Mouse (Mus musculus) adrenal gland, postnatal 4 days (tissue): ENCODE data around the gene Katnal1. TPM values are rescaled to one million over a fixed set of nuclear protein-coding genes. Genes with fewer than 3 reads are reported as not detected.

Experiments used
- DNase-seq, 2 experiments: peaks; one replicate each; pipeline ENCODE4 v3.0.0; 2021 to 2022; ENCODE audit warnings: low spot score in 2 of 2, mixed read lengths in 2 of 2
- long read RNA-seq, 2 experiments: library from polyadenylated mRNA; stranded (forward); transcript quantifications; one replicate each; pipeline ENCODE4 v2.0.0; 2021
- total RNA-seq, 2 experiments: library from RNA; stranded (reverse); gene quantifications; 2 replicates each; pipeline ENCODE4 v1.2.3; 2021

The Katnal1 gene
- total RNA-seq: 10 to 100 TPM; 10.1 to 12.8 TPM
- long read RNA-seq, experiment 1, partial matches to known transcripts: 0 of 1 reads
- long read RNA-seq, experiment 1, other reads (novel, unspliced or antisense): 0 of 1 reads
- long read RNA-seq, experiment 2, partial matches to known transcripts: 1 of 2 reads
- long read RNA-seq, experiment 2, other reads (novel, unspliced or antisense): 1 of 2 reads

GRCm38 (mm10) chr5:148929116-148929449 lies at the start of gene Katnal1:
Gene Katnal1, minus strand, starts transcription at chr5:148929320.
- DNase-seq: no peak

- DNase-seq: no peak
Observed at GRCm38 (mm10) chr5:148978458-148979165, 49.5 kb upstream of the Katnal1 start.

- no peak for DNase-seq
Observed at GRCm38 (mm10) chr5:148977698-148978457, 48.8 kb upstream of the Katnal1 start.

GRCm38 (mm10) chr5:148976876-148977275 lies 47.8 kb upstream of the Katnal1 start:
- DNase-seq: no peak

GRCm38 (mm10) chr5:148975035-148975434 lies 45.9 kb upstream of the Katnal1 start:
- no peak for DNase-seq

DNA sequence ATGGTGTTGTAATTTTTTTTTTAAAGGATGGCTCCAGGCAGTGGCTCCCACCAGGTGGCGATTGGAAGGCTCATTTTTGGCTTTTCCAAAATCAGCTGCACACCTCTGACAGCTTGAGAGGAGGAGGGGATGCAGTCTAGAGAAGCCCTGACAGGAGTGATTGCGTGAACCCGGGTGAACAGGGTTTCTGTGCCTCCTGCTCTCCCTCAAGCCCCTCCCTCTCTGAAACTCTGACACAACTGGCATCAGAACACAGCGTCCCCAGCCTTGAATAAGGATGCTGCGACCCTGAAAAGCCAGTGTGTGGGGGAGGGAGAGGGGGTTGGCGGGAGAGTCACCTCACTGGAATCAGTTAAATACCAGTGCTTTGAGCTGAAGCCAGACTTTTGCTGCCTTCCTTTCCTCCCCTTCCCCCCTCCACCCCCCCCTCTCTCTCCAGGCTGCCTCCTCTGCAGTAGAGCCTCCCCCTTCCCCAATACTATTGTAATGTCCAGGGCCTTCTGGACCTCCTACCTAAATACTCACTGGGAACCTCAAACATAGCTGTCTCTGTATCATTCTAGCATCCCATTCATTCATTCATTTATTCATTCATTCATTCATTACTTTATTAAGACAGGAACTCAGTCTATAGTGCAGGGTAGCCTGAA lies 44.0 kb upstream of the Katnal1 start:
- peak in 1 of 2 experiments; percentile 70 for DNase-seq

DNA sequence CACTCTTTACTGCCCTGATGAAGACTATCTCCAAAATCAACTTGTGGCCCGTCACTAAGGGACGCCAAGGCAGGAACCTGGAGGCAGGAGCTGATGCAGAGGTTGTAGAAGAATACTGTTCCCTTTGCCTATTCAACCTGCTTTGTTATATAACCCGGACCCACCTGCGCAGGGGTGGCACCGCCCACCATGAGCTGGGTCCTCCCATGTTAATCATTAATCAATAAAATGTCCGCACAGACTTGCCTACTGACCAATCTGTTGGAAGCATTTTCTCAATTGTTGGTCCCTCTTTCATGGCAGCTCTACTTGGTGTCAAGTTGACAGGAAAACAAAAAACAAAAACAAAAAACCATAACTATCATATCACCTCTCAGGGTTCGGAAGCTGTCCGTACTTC lies 43.0 kb upstream of the Katnal1 start:
- no peak for DNase-seq

GRCm38 (mm10) chr5:148969648-148970047 lies 40.5 kb upstream of the Katnal1 start:
- no peak for DNase-seq

DNA sequence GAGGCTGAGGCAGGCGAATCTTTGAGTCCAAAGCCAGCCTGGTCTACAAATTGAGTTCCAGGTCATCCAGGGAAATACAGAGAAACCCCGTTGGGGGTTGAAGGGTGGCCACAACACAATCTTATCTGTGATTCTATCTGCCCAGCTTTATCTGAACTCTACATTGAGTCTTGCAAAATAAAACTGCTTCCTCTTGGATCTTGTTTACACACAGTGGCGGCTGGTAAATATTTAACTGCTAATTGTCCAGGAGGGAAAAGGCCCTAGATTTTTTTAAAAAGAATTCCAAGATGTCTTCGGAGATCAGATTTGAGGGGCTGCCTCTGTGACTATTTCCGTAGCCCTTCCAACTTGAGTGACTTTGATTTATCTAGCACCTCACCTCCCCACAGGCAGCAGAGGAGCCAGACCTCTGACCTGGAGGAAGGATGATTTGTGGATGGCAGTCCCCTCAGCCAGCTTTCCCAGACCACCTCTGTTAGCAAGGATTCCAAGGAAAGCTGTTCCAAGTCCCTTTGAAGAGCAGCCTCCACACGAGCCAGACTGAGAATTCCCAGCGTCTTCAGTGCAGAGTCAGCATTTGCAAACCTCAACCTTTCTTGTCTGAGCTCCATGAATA lies 39.9 kb upstream of the Katnal1 start:
- DNase-seq: no peak

- no peak for DNase-seq
Observed at GRCm38 (mm10) chr5:148968179-148968578, 39.1 kb upstream of the Katnal1 start.

DNA sequence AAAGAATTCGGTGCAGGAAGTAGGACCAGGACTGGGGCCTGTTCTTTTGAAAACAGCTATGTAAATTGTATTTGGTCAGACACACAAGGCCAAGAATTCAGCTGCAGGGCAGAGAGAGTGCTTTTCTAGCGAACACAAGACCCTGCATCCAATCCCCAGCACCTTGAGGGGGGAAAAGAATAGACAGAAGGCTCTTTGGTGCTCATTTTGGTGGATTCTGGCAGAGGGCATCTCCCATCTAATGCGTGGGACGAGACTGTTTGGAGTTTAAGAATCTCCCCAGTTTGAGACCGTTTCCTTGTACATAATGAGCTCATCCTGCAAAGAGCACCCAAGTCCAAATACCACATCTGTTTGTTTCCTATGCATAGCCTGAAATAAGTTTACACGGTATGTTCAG lies 37.3 kb upstream of the Katnal1 start:
- no peak for DNase-seq

DNA sequence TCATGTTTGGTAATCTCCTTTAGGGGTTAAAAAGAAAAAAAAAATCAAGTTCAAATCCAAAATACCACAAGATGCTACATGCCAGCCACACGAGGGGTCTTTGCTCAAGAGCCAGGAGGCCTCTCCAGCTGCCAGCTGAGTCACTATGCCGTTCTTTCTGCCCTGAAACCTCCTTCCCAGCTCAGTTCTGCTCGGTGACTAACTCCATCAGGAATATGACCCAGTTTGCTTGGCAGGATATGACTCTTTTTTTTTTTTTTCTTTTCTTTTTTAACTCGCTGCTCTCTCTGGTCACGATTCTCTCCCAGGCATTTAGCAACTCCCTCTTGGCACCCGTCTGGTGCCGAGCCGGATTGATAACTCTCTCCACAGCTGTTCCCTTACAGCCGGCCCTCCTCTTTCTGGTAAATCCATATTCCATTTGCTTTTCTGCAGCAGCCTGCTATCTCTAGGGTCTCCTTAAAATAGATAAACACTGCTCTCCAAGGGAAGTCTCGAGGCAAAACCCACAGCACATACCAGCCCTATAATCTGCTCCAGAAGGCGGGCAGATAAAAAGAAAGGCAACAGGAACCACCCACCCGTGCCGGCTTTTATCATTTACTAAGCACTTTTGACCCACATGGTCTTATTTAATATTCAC lies 36.7 kb upstream of the Katnal1 start:
- DNase-seq: no peak

GRCm38 (mm10) chr5:148965089-148965591 lies 36.0 kb upstream of the Katnal1 start:
- no peak for DNase-seq

DNA sequence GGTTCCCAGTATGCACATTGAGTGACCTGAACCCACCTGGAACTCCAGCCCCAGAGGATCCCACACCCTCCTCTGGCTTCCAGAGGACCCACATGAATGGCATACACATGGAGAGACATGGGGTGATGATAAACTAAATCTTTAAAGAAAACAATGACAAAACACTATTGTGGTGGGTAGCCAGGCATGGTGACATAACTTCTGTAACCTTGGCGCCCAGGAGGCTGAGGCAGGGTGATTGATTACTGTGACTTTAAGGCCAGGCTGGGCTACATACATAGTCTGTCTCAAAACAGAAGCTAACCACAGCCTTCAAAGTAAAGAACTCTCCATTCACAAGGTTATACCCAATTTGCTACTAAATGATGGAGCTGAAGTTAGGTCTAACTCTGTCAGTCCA lies 35.1 kb upstream of the Katnal1 start:
- DNase-seq: no peak

- no peak for DNase-seq
Observed at GRCm38 (mm10) chr5:148960211-148960610, 31.1 kb upstream of the Katnal1 start.

DNA sequence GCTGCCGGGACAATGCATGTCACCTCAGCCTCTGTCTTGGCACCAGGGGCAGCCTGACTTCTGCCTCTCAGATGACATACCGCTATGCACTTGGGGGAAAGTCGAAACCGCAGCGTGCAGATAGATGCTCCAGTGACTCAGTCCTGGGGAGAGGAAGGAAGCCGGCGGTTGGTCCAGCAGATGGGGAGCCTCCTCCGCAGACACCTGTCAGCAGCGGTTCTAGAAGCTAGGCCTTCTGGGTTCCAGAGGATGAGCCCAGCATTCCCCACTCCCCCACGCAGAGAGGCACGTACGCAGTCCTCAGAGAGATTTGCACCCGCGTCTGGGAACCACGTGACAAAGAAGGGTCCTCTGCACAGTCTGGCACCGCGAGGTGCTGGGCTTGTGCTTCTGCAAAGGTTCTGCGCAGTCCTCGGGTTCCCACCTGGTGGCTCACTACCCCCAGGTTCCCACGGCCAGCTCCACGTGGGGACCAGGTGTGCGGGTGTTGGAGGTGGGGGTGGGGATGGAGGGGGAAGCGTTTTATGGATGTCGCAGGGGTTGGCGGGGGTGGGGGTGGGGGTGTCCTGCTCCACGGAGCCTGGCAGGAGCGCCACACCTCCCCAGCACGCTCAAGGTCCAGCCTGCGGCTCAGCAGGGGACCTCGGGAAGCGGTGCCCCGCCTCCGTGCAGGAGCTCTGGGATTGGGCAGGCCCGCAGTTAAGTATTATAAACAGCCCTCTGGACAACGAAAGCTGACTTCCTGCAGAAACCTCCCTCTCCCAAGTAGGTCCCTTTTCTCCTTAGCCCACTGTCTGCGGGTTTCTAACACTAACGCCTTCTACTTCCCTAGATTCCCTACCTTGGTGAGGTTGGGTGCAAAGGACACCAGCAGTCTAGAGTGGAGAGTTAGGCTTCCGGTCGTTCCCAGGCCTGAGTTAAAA lies 30.2 kb upstream of the Katnal1 start:
- peak in 1 of 2 experiments; percentile 50 for DNase-seq

DNA sequence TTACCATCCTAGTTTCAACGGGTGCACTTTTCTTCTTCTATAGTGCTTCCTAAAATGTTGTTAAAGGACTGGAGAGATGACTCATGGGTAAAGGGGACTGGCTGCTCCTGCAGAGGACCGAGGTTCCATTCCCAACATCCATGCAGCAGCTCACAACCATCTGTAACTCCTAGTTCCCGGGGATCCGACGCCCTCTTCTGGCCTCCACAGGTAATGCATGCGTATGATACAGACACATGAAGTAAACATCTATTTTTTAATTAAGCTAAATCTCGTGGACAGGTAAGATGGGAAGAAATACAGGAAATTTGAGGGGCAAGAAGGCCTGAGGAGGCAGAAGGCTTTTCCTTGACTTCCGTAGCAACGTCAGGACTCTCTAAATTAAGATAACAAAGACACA lies 29.2 kb upstream of the Katnal1 start:
- no peak for DNase-seq

DNA sequence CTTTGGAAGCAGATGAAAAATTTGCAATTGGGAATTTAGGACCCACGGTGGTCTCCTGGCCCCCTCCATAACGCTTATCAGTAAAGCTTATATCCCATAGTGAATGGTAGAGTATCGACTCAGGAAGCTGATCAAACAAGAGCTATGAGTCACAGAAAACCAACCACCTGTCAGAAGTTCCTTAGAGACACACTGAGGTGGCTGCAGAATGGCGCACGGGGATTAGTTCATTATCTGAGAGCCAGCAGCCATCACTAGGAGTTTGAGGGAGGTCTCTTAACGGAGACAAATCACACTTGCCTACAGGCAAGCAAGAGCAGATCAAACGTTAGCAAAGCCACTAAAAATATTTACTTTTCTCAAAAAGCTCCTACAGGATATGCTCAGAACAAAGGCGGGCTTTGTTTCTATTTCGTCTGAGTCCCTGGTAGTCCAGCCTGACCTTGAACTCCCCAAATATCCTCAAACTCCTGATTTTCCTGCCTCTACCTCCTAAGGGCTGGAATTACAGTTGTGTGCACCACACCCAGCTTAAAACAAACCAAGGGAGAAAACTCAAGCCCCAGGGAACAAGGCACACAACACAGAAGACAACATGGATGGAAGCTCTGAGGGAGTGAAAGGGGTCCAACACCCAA lies 27.9 kb upstream of the Katnal1 start:
- no peak for DNase-seq

DNA sequence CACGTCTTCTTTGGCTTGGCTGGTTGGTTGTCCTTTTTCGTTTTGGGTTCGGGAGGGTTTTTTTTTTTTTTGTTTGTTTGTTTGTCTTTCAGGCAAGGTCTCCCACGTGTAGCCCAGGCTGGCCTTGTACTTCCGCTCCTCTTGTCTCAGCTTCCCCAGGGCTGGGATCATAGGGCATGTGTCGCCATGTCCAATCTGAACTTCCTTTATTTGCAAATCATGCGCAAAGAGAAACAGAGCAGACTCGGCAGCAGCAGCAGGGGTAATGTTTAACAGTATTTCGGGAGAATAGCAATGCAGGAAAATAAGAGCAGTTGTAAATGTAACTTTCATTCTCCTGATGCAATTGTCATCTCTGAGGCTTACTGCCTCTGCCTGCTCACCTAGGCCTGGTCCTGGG lies 27.0 kb upstream of the Katnal1 start:
- DNase-seq: no peak
